9 mouse cellular contexts compared by ENCODE assay signal in genomic region chr9:16501990-16502672, GRCm38 (mm10). TPM values are rescaled to one million over a fixed set of nuclear protein-coding genes. Genes with fewer than 3 reads are reported as not detected.
DNase-seq lines count a peak whose midpoint lies in the region; ATAC-seq lines count a peak whose summit lies in the region.
"Had no signal": no experiment of that assay in that cellular context is flagged by ENCODE, and none has a peak within 500 bp of the region (broad histone marks: within the 10 kb centered on the region; RNA-seq: fewer than 3 reads in every experiment).

No protein-coding gene starts in this region.

- no peaks in the 10 kb centered on the region for H3K4me1 ChIP-seq in liver, embryonic 12.5 days
- peaks cover 24% of the 10 kb centered on the region for H3K4me1 ChIP-seq in neural tube, embryonic 13.5 days (replicated peaks)

- peak; percentile 57 for DNase-seq in gastrocnemius, postnatal 10 days
- DNase-seq in gastrocnemius, adult 8-10 months (ENCODE audit: low spot score in 2 of 2): no peak
- DNase-seq in gastrocnemius, postnatal 25 days: peak; percentile 35
- DNase-seq in kidney, postnatal 10 days: peak; percentile 85
- DNase-seq in yolk sac, embryonic 10.5 days (ENCODE audit: low spot score): peak; percentile 48

- H3K36me3 ChIP-seq in liver, embryonic 12.5 days: no peaks in the 10 kb centered on the region
- H3K36me3 ChIP-seq in neural tube, embryonic 13.5 days: no peaks in the 10 kb centered on the region

- ATAC-seq in common myeloid progenitor, adult 5-6 weeks (replicated peaks; ENCODE audit: low read depth, poor library complexity, severe bottlenecking): peak; percentile 47; the same call in 1 of the 2 replicates
- ATAC-seq in liver, embryonic 12.5 days: peak; percentile 57
- ATAC-seq in neural tube, embryonic 13.5 days (ENCODE audit: low read depth): peak; percentile 85

- peaks cover 67% of the 10 kb centered on the region for H3K27me3 ChIP-seq in liver, embryonic 12.5 days (replicated peaks)
- H3K27me3 ChIP-seq in neural tube, embryonic 13.5 days: no peaks in the 10 kb centered on the region

- H3K4me2 ChIP-seq in liver, embryonic 12.5 days: peak overlapping the region; percentile 65
- peak overlapping the region; percentile 68 for H3K4me2 ChIP-seq in neural tube, embryonic 13.5 days

- no peak overlapping the region for H3K9ac ChIP-seq in liver, embryonic 12.5 days
- peak overlapping the region; percentile 81 for H3K9ac ChIP-seq in neural tube, embryonic 13.5 days

- H3K4me3 ChIP-seq in liver, embryonic 12.5 days: peak overlapping the region; percentile 42
- H3K4me3 ChIP-seq in neural tube, embryonic 13.5 days: peak overlapping the region; percentile 77

- H3K9me3 ChIP-seq in liver, embryonic 12.5 days (replicated peaks): no peaks in the 10 kb centered on the region
- H3K9me3 ChIP-seq in neural tube, embryonic 13.5 days: no peaks in the 10 kb centered on the region

- no peak overlapping the region for H3K27ac ChIP-seq in liver, embryonic 12.5 days
- H3K27ac ChIP-seq in neural tube, embryonic 13.5 days (replicated peaks): peak overlapping the region; percentile 89

- WGBS in liver, embryonic 12.5 days (ENCODE audit: insufficient replicate concordance): under 1% methylated on average over 50 of the region's 52 CpGs
- under 1% methylated on average over 47 of the region's 52 CpGs for WGBS in neural tube, embryonic 13.5 days

RNA-seq across cellular contexts. Expression of gene Fat3, which starts 1.0 kb away (rescaled TPM):
- 1 to 10 TPM; 2.5 to 4.5 TPM for total RNA-seq in gastrocnemius, postnatal 10 days (2021)
- under 1 TPM; 0.25 to 0.53 (median 0.44) TPM for total RNA-seq in gastrocnemius, adult 8-10 months (2022)
- not detected in 2 replicates for total RNA-seq in common myeloid progenitor, adult 5-6 weeks (2017)
- 1 to 10 TPM in 1 of 2 experiments, under 1 TPM in 1; 0.43 to 1.0 TPM for total RNA-seq in gastrocnemius, postnatal 25 days (2021)
- 0.18 and 0.32 TPM in 2 replicates for polyA plus RNA-seq in liver, embryonic 12.5 days (2016; fragmentation: Nextera tagmentation; extraction: Ambion mirVana)
- 11.3 and 12.1 TPM in 2 replicates for polyA plus RNA-seq in neural tube, embryonic 13.5 days (2015; fragmentation: Nextera tagmentation; extraction: Ambion mirVana)
- polyA plus RNA-seq: liver, adult 2 months had no signal

Comparison
In these comparisons a context has a peak if more than half of its experiments do, and no peak if none do; other contexts are left out.
1. DNase-seq: peak in gastrocnemius, postnatal 10 days (single experiment), gastrocnemius, postnatal 25 days (single experiment), kidney, postnatal 10 days (single experiment) and yolk sac, embryonic 10.5 days (single experiment); none in gastrocnemius, adult 8-10 months (0 of 2).
2. Peak in every context shown above with its lines, with median percentiles within 50 percentile points of each other: ATAC-seq.